Mouse (Mus musculus) spleen, adult 2 months (tissue): ENCODE data around the gene Prdm1.

Experiments
- CTCF ChIP-seq: fragments of 200-500 bp; IDR thresholded peaks from 2 replicates; pipeline ENCODE4 v1.5.1; 2011; ENCODE audit warnings: mild to moderate bottlenecking, inconsistent platforms; ENCODE audit not compliant: insufficient read depth, insufficient read length, insufficient replicate concordance; ENCODE audit errors: extremely low read depth
- POLR2A ChIP-seq: fragments of 200-500 bp; IDR thresholded peaks from 2 replicates; pipeline ENCODE4 v1.6.1; 2011; ENCODE audit warnings: low read depth, low read length, inconsistent platforms

DNA sequence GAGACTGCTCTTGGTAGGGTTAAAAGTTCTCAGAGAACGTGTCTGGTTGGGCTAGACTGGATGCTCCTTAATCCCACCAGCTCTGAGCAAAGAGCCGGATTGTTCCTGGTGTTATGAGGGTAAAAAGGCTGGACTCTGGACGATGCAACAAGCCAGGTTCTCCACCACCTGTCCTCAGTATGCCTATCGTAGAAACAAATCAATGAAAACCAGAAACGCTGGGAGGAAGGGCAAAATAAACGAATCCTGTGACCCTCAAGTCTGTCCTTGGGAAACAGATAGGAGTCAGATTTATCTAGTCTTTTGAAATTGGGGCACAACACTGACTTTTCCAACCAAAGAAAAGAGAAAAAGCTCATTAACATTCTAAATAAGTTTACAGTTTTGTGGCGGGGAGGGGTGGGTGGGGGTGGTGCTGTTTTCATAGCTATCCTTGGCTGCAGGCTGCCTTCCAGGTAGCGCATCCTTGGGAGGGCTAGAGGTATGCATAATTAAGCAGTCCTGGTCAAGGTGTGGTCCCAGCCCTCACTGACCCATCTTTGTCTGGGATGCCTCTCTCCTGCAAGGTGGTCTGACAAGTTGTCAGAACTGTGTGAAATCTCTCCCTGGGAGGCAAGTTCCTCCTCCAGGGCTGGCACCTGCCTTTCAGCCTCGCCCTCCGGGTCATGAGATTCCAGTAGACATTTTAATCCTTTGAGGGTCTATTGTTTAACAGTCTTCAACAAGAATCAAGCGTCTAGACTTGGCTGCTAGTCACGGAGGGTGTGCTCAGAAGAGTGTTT lies 136.6 kb downstream of the Prdm1 start:
- TF ChIP-seq POLR2A (no peak), CTCF (no peak)
